Mouse (Mus musculus) heart, postnatal 0 days (tissue): Measurements from ENCODE around the gene Gm10320. TPM values are rescaled to one million over a fixed set of nuclear protein-coding genes. Genes with fewer than 3 reads are reported as not detected.

ENCODE experiments used
- ATAC-seq: fragments of 200-750 bp; cut with Nextera tagmentation; 2 replicates; pipeline ENCODE4 v1.8.0; 2017; ENCODE audit warnings: low read depth, moderate number of reproducible peaks, moderate library complexity; ENCODE audit not compliant: insufficient read depth
- DNase-seq: peaks from one replicate; pipeline ENCODE4 v3.0.0-alpha.2; 2016; ENCODE audit warnings: low spot score
- H3K27ac ChIP-seq: fragments of 300-500 bp; sonication (generic); 2 replicates; pipeline ENCODE4 v1.5.1; 2014; ENCODE audit warnings: low read depth, mild to moderate bottlenecking
- H3K27me3 ChIP-seq: fragments of 300-500 bp; sonication (generic); 2 replicates; pipeline ENCODE4 v1.6.1; 2014; ENCODE audit warnings: low read length, mixed read lengths; ENCODE audit not compliant: control insufficient read depth, insufficient read depth
- H3K36me3 ChIP-seq: fragments of 300-500 bp; sonication (generic); replicated peaks from 2 replicates; pipeline ENCODE4 v1.6.1; 2014; ENCODE audit warnings: low read length, mixed read lengths; ENCODE audit not compliant: control insufficient read depth, insufficient read depth
- H3K4me1 ChIP-seq: fragments of 300-500 bp; sonication (generic); 2 replicates; pipeline ENCODE4 v1.6.1; 2014; ENCODE audit warnings: antibody characterized with exemption; ENCODE audit not compliant: control insufficient read depth, insufficient read depth
- H3K4me2 ChIP-seq: fragments of 300-500 bp; sonication (generic); 2 replicates; pipeline ENCODE4 v1.6.1; 2014; ENCODE audit warnings: low read depth, mild to moderate bottlenecking, low read length, moderate library complexity
- H3K4me3 ChIP-seq: fragments of 300-500 bp; sonication (generic); 2 replicates; pipeline ENCODE4 v1.5.1; 2014; ENCODE audit warnings: low read depth, low read length
- H3K9ac ChIP-seq: fragments of 300-500 bp; sonication (generic); replicated peaks from 2 replicates; pipeline ENCODE4 v1.6.1; 2014; ENCODE audit warnings: low read depth, low read length, mixed read lengths
- H3K9me3 ChIP-seq: fragments of 300-500 bp; sonication (generic); replicated peaks from 2 replicates; pipeline ENCODE4 v1.6.1; 2016; ENCODE audit warnings: low read length; ENCODE audit not compliant: control insufficient read depth
- CTCF ChIP-seq: IDR thresholded peaks from 2 replicates; pipeline ENCODE4 v1.5.1; 2016; ENCODE audit warnings: antibody characterized with exemption, control low read depth, low read depth
- EP300 ChIP-seq: IDR thresholded peaks from 2 replicates; pipeline ENCODE4 v1.6.1; 2016; ENCODE audit warnings: antibody characterized with exemption, low read depth
- WGBS: fragments of 180-500 bp; shearing (Covaris S2); extraction: QIAGEN DNeasy Blood & Tissue Kit; methylation state at CpG from one replicate; pipeline ENCODE4 v1.1.7; 2014; 5-methylcytosine and 5-hydroxymethylcytosine counted together
- polyA plus RNA-seq: library from polyadenylated mRNA; unstranded; fragments of >200 nt; fragmentation: Nextera tagmentation; extraction: Ambion mirVana; gene quantifications from 2 replicates; pipeline ENCODE4 v1.2.1, GENCODE M21; 2015
- total RNA-seq: library from RNA; depleted of rRNA; stranded (reverse); fragments of >200 nt; gene quantifications from 2 replicates; pipeline ENCODE4 v1.2.3, GENCODE M21; 2014; ENCODE audit warnings: low replicate concordance

Gene Gm10320
- total and polyA plus RNA-seq, 2 experiments from 2014 or later: 0.66 TPM; not detected in 1

GRCm38 (mm10) chr13:98498561-98498960, 6.8 kb upstream of the Gm10320 start:
- Histone ChIP-seq H3K4me3 (no peak overlapping the region), H3K9me3 (no peaks in the 10 kb centered on the region), H3K4me1 (0 out of 2 replicates have a peak, but pooled peaks cover 3% of the 10 kb centered on the region), H3K4me2 (no peak overlapping the region), H3K36me3 (no peaks in the 10 kb centered on the region), H3K9ac (no peak overlapping the region), H3K27me3 (peaks cover 72% of the 10 kb centered on the region), H3K27ac (no peak overlapping the region)
- DNase-seq (no peak), ATAC-seq (no peak)
- no peak for TF ChIP-seq CTCF
- TF ChIP-seq EP300: no peak
- WGBS: 57% methylated on average over 5 of the region's 5 CpGs

DNA sequence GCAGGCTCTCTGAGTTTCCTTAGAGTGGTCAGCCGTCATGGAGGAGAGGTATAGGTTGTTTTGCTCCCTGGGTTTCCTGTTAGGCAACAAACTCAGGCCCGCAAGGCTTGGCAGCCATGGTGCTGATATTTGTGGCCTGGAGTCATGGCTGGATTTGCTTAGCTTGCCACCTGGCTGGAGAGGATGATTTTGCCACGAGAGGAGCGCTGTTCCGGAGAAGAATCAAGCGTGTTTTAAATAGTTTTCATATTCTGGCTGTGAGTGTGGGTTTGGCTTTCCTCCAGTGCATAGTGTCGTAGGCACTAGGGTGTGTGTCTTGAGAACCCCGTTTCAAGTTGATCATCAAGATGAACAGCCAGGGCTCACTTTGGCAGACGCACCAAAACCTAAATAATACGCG, 6.3 kb upstream of the Gm10320 start:
- WGBS: 61% methylated on average over 11 of the region's 11 CpGs
- Histone ChIP-seq H3K27ac (no peak overlapping the region), H3K4me2 (no peak overlapping the region), H3K9me3 (no peaks in the 10 kb centered on the region), H3K4me1 (0 out of 2 replicates have a peak, but pooled peaks cover 3% of the 10 kb centered on the region), H3K36me3 (no peaks in the 10 kb centered on the region), H3K27me3 (peaks cover 72% of the 10 kb centered on the region), H3K9ac (no peak overlapping the region), H3K4me3 (no peak overlapping the region)
- TF ChIP-seq CTCF (no peak), EP300 (no peak)
- ATAC-seq (no peak), DNase-seq (no peak)

DNA sequence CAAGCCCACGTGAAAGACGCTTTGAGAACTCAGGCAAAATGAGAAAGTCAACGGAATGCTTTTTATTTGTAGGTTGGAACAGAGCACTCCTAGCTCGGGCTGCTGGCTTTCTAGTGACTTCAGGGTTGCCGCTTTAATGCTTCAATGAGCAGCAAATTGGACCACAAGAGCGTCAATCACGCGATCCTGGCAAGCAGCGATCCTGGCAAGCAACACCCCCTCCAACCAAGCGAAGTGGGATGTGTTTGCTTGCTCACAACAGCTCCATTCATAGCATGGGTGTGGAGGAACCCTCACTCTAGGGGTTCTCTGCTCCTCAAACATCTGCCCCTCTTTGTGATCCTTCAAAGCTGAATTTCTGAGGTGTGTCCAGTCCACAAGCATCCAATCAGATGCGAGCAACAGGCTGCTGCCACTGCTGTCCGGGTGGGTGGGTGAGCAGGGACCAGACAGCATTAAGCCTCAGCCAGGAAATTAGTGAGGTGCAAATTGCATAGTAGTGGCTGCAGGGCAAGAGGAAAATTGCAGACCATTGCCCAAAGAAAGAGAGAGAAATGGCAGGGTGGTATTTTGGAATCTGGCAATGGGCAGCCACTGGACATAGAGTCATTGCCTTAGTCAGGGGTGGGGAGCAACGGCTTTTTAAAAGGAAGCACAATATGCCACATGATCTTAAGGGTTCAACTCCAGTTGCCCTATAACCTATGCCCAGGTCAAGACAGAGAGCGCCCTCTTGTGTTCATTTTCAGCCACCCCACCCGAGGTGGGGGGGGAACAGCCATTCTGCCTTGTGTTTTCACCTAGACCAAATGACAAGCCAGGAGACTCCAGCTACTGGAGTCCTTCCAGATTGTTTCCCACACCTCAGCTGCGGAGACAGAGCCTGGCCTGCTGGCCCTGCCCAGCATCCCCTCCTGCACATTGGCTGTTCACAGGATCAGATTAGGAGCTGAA, 5.4 kb upstream of the Gm10320 start:
- Histone ChIP-seq H3K9me3 (no peaks in the 10 kb centered on the region), H3K36me3 (no peaks in the 10 kb centered on the region), H3K9ac (no peak overlapping the region), H3K27me3 (peaks cover 68% of the 10 kb centered on the region), H3K4me3 (no peak overlapping the region), H3K4me2 (no peak overlapping the region), H3K27ac (no peak overlapping the region), H3K4me1 (no peaks in the 10 kb centered on the region)
- TF ChIP-seq EP300 (no peak), CTCF (peak; percentile 48)
- ATAC-seq (no peak), DNase-seq (no peak)
- 39% methylated on average over 16 of the region's 16 CpGs for WGBS

- no peaks in the 10 kb centered on the region for H3K36me3 ChIP-seq
Observed at GRCm38 (mm10) chr13:98494492-98495064, 2.8 kb upstream of the Gm10320 start.

GRCm38 (mm10) chr13:98492569-98493255, 911 bp upstream of the Gm10320 start:
- DNase-seq: no peak
- WGBS: 52% methylated on average over 9 of the region's 9 CpGs
- TF ChIP-seq EP300: no peak
- TF ChIP-seq CTCF: no peak

More at GRCm38 (mm10) chr13:98494492-98495064, 2.8 kb upstream of the Gm10320 start:
- H3K27ac ChIP-seq: no peak overlapping the region
- no peak overlapping the region for H3K9ac ChIP-seq
- DNase-seq (no peak), ATAC-seq (no peak)
- WGBS: 63% methylated on average over 7 of the region's 8 CpGs
- H3K4me1 ChIP-seq: no peaks in the 10 kb centered on the region
- peaks cover 42% of the 10 kb centered on the region for H3K27me3 ChIP-seq
- no peak for TF ChIP-seq CTCF
- TF ChIP-seq EP300: no peak
- no peaks in the 10 kb centered on the region for H3K9me3 ChIP-seq
- no peak overlapping the region for H3K4me2 ChIP-seq
- H3K4me3 ChIP-seq: no peak overlapping the region

More at GRCm38 (mm10) chr13:98492569-98493255, 911 bp upstream of the Gm10320 start:
- Histone ChIP-seq H3K9me3 (no peaks in the 10 kb centered on the region), H3K27ac (no peak overlapping the region), H3K36me3 (no peaks in the 10 kb centered on the region), H3K9ac (no peak overlapping the region), H3K4me1 (no peaks in the 10 kb centered on the region), H3K4me2 (no peak overlapping the region), H3K4me3 (no peak overlapping the region), H3K27me3 (peaks cover 24% of the 10 kb centered on the region)
- ATAC-seq: no peak
